Mouse (Mus musculus): ENCODE data around the gene Eif3l.
A peak's percentile ranks its signal among the peaks of the same experiment; 100 is the strongest.

Eif3l gene

GRCm38 (mm10) chr15:79123751-79124150, 48.8 kb downstream of the Eif3l start:
- no peak for DNase-seq (ENCODE audit: low spot score in 2 of 2)

GRCm38 (mm10) chr15:79124331-79124875, 49.4 kb downstream of the Eif3l start:
- DNase-seq (ENCODE audit: low spot score in 2 of 2) = no peak

GRCm38 (mm10) chr15:79126217-79126932, 51.4 kb downstream of the Eif3l start:
- DNase-seq (ENCODE audit: low spot score in 2 of 2) = no peak

GRCm38 (mm10) chr15:79127101-79127500, 52.1 kb downstream of the Eif3l start:
- no peak for DNase-seq (ENCODE audit: low spot score in 2 of 2)

GRCm38 (mm10) chr15:79128208-79128607, 53.2 kb downstream of the Eif3l start:
- no peak for DNase-seq (ENCODE audit: low spot score in 2 of 2)

GRCm38 (mm10) chr15:79129311-79129710, 54.3 kb downstream of the Eif3l start:
- no peak for DNase-seq (ENCODE audit: low spot score in 2 of 2)

- DNase-seq (ENCODE audit: low spot score in 2 of 2) = no peak
Observed at GRCm38 (mm10) chr15:79130782-79131181, 55.8 kb downstream of the Eif3l start.

GRCm38 (mm10) chr15:79131442-79131841, 56.5 kb downstream of the Eif3l start:
- peak; percentile 66 to 83 for DNase-seq (ENCODE audit: low spot score in 2 of 2)

GRCm38 (mm10) chr15:79133191-79133661, 58.2 kb downstream of the Eif3l start:
- no peak for DNase-seq (ENCODE audit: low spot score in 2 of 2)

- no peak for DNase-seq (ENCODE audit: low spot score in 2 of 2)
Observed at GRCm38 (mm10) chr15:79134496-79135270, 59.7 kb downstream of the Eif3l start.

GRCm38 (mm10) chr15:79135332-79135731, 60.4 kb downstream of the Eif3l start:
- DNase-seq (ENCODE audit: low spot score in 2 of 2) = no peak

GRCm38 (mm10) chr15:79135783-79136575, 61.0 kb downstream of the Eif3l start:
- DNase-seq (ENCODE audit: low spot score in 2 of 2) = no peak

- DNase-seq (ENCODE audit: low spot score in 2 of 2) = no peak
Observed at GRCm38 (mm10) chr15:79139640-79140039, 64.7 kb downstream of the Eif3l start.

GRCm38 (mm10) chr15:79140866-79141565, 66.0 kb downstream of the Eif3l start, which contains the start of the genes Polr2f and 1700088E04Rik:
Gene Polr2f, plus strand, starts transcription at chr15:79141009.
Gene 1700088E04Rik, minus strand, starts transcription at chr15:79141253.
- peak; percentile 89 to 93 for DNase-seq (ENCODE audit: low spot score in 2 of 2)

- DNase-seq (ENCODE audit: low spot score in 2 of 2) = no peak
Observed at GRCm38 (mm10) chr15:79141566-79141917, 66.6 kb downstream of the Eif3l start.

GRCm38 (mm10) chr15:79143316-79143715, 68.3 kb downstream of the Eif3l start:
- DNase-seq (ENCODE audit: low spot score in 2 of 2) = no peak
